Mouse (Mus musculus) olfactory bulb, adult 2 months (tissue): ENCODE measurements at regions not wholly inside any gene's neighbourhood (a gene's known extent, or its start where the extent isn't known, plus 50 kb on each side); places are given as distances from the start of the nearest gene placed in this dataset.

Experiments
- CTCF ChIP-seq: fragments of 200-500 bp; IDR thresholded peaks from 2 replicates; pipeline ENCODE4 v1.5.1; 2012; ENCODE audit warnings: low read depth, mild to moderate bottlenecking, low read length, moderate library complexity; ENCODE audit not compliant: insufficient read depth
- POLR2A ChIP-seq: fragments of 200-500 bp; IDR thresholded peaks from 2 replicates; pipeline ENCODE4 v1.6.1; 2012; ENCODE audit warnings: mild to moderate bottlenecking, low read depth, low read length, moderate library complexity; ENCODE audit not compliant: insufficient read depth

GRCm38 (mm10) chr15:85646639-85647277 lies 64.5 kb upstream of the Wnt7b start:
- no peak for TF ChIP-seq POLR2A
- no peak for TF ChIP-seq CTCF
